Mouse (Mus musculus) adrenal gland, postnatal 14 days (tissue): ENCODE measurements around the gene 4930558K02Rik. TPM values are rescaled to one million over a fixed set of nuclear protein-coding genes. Genes with fewer than 3 reads are reported as not detected.

Source experiments
- DNase-seq: peaks from one replicate; pipeline ENCODE4 v3.0.0; 2021; ENCODE audit warnings: mixed read lengths
- long read RNA-seq, 2 experiments: library from polyadenylated mRNA; stranded (forward); transcript quantifications; one replicate each; pipeline ENCODE4 v2.0.0; 2021
- total RNA-seq: library from RNA; stranded (reverse); gene quantifications from 2 replicates; pipeline ENCODE4 v1.2.3, GENCODE M21; 2021

4930558K02Rik gene
- not detected in 2 replicates for total RNA-seq
- long read RNA-seq, experiment 1 = 0 reads
- long read RNA-seq, experiment 2 = 0 reads

DNA sequence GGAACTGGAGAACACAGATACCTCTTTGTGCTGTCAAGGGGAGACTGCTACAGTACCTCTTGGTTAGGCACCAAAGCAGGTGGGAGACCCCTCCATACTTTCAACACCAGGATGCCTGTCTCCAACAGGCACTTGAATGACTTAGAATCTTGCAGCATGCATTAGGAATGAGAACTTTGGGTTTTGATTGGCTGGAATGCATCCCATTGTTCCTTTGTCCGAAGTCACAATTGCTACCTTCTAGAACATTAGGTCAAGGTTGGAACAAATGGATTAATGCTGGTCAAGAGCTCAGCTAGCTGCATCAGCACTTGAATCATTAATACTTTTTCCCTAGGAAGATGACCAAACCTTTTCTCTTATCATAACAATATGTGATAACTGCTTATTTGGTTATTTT is at the start of gene 4930558K02Rik:
Gene 4930558K02Rik (minus strand): TSS at position 101 of the 400 bp plus-strand sequence.
- DNase-seq = no peak

DNA sequence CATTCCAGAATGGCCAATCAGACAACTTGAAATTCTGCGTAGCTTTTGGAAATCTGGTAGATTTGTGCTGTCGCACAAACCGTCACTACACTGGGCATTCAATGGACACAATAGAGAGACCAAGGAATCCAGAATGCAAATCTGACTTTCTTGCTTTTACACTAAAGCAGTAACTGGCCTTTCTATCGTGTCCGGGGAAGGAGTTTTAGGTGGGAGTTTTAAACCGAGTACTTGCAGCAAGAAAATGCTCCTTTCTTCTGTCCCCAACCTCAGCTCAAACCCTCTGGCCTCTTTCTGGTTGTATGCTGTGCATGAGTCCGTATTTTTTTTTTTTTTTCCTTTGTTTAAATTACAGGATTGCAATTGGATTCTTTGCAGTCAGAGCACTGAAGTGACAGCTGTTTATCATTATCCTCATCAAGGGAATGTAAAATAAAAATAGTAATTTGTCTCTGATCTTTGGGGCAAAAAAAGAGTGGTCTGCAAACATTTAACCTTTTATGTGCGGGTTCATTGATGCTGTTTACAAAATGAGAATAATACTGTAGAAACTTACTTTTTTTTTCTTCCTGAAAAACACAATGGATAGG is 44.3 kb upstream of the 4930558K02Rik start:
- DNase-seq = no peak

DNA sequence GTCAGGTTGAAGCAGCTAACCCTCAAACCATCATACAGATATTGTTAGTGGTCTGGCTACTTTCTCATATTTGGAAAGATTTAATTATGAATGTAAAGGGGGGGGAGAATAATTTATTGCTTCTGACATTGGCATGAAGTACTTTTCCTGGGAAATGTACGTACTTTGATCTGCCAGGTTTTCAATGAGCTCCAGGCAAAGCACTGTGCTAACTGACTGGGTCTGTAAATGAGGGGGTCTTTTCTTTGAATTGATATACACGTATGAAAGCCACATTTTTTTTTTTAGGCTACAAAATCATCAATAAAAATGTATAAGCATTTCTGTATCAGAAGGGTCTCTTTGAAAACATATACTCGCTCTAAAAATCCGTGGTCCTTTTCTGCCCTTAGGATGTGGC is 41.3 kb upstream of the 4930558K02Rik start:
- no peak for DNase-seq

DNA sequence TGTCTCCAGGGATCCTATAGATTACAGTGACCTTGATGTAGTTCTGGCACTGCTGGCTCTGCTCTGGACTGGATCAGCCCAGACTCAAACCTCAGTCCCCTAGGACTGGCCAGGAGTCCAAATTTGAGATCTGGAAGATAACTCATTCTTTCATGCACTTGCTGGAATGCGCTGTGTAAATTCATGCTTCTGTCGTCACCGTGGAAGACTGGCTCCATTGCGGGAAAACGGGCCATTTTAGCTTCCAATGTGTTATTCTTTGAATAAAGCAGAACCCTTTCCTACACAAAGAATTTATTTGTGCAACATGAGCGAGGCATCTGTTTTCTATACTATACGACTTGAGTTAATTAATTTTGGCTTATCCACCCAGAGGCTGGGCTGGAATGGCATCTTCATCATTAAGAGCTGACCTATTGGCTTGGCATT is 40.9 kb upstream of the 4930558K02Rik start:
- no peak for DNase-seq

GRCm38 (mm10) chr1:162018601-162018977 is 39.2 kb upstream of the 4930558K02Rik start:
- DNase-seq = no peak

DNA sequence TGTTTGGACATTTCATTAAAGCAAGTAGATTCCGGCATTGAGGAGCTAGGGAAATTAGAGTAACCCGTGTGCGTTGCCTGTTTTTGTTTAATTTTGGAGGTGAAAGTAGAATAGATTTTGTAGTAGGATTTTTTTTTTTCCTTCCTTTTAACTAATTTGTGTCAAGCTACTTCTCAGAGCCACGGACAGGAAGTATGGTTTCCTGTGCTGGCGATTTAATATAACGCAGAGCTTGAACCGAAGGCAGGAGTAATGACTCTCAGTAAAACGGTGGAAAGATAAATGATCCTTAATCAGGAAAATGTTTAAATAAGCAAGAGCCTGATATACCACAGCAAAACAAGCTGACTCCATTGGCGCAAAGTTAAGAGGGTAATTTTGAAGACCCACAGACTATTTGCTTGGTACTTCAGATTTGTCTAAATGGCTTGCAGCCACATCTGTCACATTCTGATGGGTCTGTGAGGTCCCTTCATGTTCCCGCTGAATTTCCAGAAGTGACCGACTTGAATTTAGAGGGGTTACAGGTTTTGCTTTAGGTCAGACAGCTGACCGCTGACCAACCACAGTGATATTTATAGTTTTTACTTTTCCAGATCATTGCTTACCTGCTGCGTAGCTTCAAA is 38.7 kb upstream of the 4930558K02Rik start:
- no peak for DNase-seq

GRCm38 (mm10) chr1:162016982-162017381 is 37.5 kb upstream of the 4930558K02Rik start:
- no peak for DNase-seq

GRCm38 (mm10) chr1:162015247-162015862 is 35.9 kb upstream of the 4930558K02Rik start:
- no peak for DNase-seq

GRCm38 (mm10) chr1:162013561-162013960 is 34.1 kb upstream of the 4930558K02Rik start:
- DNase-seq = no peak

- no peak for DNase-seq
Measured at GRCm38 (mm10) chr1:162011523-162012245, 32.2 kb upstream of the 4930558K02Rik start.

DNA sequence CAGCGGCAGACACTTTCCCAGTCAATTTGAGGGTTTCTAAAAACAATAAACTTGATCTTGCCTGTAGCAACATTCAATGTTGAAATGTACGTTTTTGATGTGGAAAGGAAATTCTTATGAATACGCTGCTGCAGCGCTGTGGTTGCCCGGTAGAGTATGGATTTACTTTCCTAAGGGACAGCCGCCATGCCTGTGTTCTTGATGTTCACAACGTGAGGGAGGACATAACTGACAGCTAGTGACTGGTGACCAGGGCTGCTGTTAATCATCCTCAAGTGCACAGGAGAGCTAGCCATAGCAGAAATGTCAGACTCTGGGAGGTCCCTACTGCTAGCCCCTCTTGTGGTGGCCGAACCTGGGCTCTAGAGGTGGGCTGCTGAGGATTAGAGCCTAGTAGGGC is 29.6 kb upstream of the 4930558K02Rik start:
- DNase-seq = no peak

- DNase-seq = no peak
Measured at GRCm38 (mm10) chr1:162008631-162009067, 29.2 kb upstream of the 4930558K02Rik start.

- DNase-seq = no peak
Measured at GRCm38 (mm10) chr1:162008208-162008607, 28.8 kb upstream of the 4930558K02Rik start.

GRCm38 (mm10) chr1:162006109-162006508 is 26.7 kb upstream of the 4930558K02Rik start:
- DNase-seq = no peak

GRCm38 (mm10) chr1:162004821-162005770 is 25.7 kb upstream of the 4930558K02Rik start:
- peak; percentile 60 for DNase-seq

DNA sequence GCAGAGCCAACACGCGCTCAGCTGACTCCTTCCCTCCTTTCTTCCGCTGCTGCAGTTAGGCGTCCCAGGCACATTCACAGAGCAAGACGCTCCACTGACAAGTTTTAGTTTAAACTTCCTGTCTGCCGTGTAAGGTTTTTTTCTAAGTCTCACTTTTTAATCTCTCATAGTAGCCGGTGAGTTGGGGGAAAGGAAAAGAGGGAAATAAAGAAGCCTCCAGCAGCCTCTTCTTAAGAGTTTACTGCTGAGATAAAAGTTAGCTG is 25.0 kb upstream of the 4930558K02Rik start:
- DNase-seq = no peak

DNA sequence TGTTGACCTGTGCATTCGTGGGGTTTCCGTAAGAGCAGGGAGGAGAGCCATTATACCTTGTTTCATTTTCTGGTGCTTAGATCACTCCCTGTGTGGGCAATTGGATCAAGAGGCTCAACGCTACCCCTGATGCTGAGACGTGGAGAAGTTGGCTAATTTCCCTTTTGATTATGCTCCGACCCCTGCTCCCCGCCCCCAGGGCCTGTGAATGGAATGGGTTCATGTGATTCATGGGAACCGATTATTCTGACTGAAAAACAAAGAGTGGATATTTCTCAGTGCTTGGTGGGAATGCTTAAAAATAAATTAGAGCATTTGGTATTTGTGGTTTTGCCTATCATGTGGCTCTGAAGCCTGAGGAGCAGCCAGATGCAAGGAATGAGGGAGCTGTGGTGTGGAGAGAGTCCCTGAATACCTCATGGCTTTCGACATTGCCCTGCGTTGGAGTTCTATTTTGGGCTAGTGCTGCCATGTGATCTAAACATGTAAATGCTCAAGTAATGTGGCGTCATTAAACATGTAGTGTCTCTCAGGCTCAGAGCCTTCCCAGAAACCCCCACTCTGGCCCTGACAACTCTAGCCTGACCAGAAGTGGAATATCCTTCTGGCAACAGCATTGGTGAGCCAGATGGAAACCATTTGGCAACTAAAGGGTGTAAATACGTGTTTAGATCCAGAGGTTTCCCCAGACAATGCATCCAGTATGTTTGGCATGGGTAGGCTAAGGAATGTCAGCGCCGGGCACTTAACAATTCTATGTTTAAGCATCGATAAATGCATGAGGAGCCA is 24.5 kb upstream of the 4930558K02Rik start:
- no peak for DNase-seq

GRCm38 (mm10) chr1:162001328-162001727 is 21.9 kb upstream of the 4930558K02Rik start:
- no peak for DNase-seq

- DNase-seq = peak; percentile 61
Measured at GRCm38 (mm10) chr1:161999882-162000371, 20.5 kb upstream of the 4930558K02Rik start.

DNA sequence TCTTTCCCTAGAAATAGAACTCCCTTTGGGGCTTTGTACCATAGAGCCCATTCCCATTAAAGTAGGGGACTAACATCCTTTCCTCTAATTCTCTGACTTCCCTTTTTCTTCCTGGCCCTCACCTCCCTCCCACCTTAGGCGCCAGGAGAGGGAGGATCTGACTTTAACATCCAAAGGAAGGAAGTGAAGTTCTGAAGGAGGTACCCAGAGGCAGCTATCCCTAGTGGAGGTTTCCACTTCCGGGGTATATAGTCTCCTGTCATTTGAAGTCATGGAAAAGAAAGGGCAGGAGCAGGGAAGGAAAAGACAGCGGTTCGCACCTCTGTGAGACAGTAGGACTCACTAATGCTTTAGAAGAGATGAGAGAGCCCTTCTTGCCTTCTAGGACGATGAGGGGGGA is 19.9 kb upstream of the 4930558K02Rik start:
- DNase-seq = no peak

GRCm38 (mm10) chr1:161998781-161999180 is 19.3 kb upstream of the 4930558K02Rik start:
- no peak for DNase-seq
